Mouse (Mus musculus) ovary, postnatal 36 days (tissue): ENCODE results near the gene 4930539E08Rik.

ENCODE experiments used
- DNase-seq: peaks from one replicate; pipeline ENCODE4 v3.0.0; 2022; ENCODE audit warnings: low spot score, mixed read lengths

4930539E08Rik gene

GRCm38 (mm10) chr17:28930392-28931074, 15.4 kb upstream of the 4930539E08Rik start:
- DNase-seq, result peak; percentile 89

GRCm38 (mm10) chr17:28929369-28929768, 14.2 kb upstream of the 4930539E08Rik start:
- no peak for DNase-seq

DNA sequence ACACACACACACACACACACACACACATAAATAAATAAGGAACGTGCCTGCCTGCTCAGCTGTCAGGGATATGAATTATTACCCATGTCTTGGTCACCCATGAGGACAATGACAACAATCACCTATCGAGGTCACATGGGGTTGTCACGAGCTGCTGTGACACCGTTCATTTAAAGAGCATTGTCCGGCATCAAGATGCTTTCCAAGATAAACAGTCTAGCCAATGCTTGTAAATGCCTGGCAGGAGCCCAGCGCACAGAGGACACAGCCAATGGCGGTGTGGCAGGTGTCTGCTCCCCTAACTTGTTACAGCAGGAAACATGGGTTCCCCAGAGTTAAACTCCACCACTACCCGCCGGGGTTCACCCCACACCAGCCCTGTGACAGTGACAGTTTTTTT, 12.9 kb upstream of the 4930539E08Rik start:
- DNase-seq, result no peak

DNA sequence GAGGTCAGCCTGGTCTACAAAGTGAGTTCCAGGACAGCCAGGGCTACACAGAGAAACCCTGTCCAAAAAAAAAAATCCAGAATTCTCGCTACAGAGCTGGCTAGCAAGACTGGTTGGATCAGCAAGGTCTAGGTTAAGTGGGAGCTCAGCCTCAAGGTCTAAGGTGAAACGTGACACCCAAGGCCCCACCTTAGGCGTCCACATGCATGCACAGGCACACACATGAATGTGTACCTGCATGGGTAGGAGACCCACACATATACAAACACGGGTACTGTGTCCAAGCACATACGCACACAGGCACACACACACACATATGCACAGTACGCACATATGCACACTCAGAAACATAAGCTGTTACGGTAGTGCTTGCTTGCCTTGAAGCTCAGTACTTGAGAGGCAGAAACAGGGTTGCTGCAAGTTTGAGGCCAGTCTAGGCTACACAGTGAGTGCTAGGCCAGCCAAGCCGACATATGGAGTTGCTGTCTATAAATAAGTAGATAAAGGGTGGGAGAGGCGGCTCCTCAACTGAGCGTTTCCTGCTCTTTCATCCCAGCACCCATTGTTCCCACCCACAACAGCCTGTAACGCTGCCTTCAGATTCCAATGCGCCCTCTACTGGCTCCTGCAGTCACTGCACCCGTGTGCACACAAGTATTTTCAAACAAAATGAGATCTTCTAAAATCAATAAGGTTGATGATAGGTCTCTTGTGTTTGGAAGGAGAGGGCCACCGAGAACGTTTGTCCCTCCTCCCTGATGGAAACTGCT, 11.9 kb upstream of the 4930539E08Rik start:
- DNase-seq, result no peak

GRCm38 (mm10) chr17:28926380-28926779, 11.3 kb upstream of the 4930539E08Rik start:
- peak; percentile 73 for DNase-seq

DNA sequence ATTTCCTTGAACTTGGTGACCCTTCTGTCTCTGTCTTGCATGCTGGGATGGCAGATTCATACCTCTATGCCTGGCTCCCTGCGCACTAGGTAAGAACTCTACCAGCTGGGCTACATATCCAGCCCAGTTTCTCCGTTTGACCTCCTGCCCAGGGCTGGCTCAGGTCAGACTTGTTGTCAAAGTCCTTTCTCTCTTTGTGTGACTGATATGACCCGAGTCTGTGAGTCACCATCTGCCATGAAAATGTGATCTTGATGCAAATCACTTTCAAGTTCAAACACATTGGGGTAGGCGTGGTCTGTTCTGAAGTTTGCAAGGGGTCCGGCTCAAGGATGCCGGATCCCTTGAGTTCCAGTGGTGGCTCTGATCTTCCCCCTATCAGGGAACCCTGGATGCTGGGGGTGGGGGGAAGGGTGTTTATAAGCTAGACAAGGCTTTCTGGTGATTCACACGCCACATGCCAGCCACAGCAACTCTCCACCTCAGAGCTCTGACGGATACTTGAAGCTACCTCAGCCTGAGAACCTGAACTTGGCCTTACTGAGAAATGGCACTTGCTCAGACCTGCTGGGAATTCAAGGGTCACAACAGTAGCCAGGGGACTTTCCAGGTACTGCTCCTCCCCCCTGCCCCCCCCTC, 10.0 kb upstream of the 4930539E08Rik start:
- DNase-seq, result no peak

DNA sequence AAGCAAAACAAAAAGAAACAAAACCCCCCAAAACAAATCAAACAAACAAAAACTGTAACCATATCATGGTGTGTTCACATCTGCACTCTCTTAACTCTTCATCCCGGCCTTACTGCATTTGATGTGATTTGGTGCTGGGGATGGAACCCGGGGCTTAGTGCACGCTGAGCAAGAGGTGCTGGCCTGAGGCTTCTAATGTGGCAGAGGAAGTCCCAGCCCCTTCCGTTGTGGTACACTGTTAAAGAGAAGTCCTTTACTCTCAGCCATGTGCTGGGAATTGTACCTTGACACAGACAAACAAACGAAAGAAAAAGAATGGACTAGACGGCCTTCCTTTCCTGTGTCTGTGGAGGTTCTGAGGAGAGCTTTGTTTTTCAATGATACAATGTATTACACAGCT, 7.0 kb upstream of the 4930539E08Rik start:
- DNase-seq, result no peak

DNA sequence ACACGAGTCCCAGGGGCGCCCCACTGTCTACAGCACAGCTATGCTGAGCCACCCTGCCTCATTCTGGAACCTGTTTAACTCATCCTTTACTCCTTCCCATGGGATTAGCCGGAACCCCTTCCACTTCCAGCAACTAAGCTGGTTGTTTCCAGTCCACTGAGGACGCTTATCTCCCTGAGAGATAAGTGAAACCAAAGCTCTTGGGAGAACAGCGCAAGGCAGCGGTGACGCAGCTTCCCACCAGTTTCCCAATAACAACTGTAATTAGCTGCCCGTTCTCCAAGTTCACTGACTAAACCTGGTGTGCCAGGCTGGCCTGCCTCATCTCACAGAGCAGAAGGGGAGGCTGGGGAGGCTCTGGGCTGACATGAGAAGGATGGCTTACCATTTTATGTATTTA, 6.0 kb upstream of the 4930539E08Rik start:
- DNase-seq, result peak; percentile 37

GRCm38 (mm10) chr17:28916520-28916919, 1.4 kb upstream of the 4930539E08Rik start:
- DNase-seq, result no peak

DNA sequence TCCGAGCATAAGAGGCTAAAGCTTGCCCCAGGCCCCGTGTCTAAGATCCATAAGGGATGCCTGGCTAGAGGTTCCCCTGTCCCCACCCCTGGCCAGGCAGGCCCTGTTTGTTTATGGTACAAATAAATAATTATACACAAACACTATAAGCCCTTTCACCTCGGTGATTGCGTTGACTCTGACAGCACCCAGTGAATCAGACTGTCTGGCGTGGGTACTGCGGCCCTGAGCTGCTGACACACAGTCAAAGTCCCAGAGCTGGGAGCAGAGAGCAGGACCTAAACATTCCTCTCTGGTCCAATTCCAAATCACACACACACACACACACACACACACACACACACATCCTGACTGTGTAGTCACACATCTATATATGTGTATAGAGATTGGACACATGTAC, 1.2 kb downstream of the 4930539E08Rik start:
- no peak for DNase-seq

- DNase-seq, result no peak
Measured at GRCm38 (mm10) chr17:28913200-28913599, 1.9 kb downstream of the 4930539E08Rik start.

GRCm38 (mm10) chr17:28910139-28910538, 5.0 kb downstream of the 4930539E08Rik start:
- no peak for DNase-seq

- DNase-seq, result peak; percentile 60
Measured at GRCm38 (mm10) chr17:28909252-28909941, 5.7 kb downstream of the 4930539E08Rik start.

GRCm38 (mm10) chr17:28907959-28908358, 7.2 kb downstream of the 4930539E08Rik start:
- no peak for DNase-seq

DNA sequence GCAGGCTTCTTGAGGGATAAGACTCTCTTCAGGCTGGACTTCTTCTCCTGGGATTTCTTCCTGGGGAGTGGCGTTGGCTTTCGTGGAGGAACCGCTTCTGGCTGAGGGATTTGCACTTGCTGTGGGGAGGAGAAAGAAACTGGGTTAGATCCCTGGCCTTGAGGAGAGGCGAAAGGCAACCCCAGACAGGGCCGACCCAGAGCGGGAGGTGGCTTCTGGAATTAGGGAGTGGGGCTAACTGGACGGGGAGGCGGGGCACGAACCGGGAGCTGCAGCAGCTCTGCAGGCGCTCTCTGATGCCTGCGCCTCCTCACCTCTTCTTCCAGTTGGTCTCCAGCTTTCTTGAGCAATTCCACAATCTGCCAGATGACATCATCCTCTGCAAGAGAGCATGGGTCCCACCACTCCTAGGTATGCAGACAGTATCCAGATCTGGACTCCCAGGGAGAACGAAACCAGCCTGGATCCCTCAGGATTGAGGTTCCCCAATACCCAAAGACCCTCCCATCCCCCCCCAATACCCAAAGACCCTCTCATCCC, 9.7 kb downstream of the 4930539E08Rik start:
- no peak for DNase-seq

DNA sequence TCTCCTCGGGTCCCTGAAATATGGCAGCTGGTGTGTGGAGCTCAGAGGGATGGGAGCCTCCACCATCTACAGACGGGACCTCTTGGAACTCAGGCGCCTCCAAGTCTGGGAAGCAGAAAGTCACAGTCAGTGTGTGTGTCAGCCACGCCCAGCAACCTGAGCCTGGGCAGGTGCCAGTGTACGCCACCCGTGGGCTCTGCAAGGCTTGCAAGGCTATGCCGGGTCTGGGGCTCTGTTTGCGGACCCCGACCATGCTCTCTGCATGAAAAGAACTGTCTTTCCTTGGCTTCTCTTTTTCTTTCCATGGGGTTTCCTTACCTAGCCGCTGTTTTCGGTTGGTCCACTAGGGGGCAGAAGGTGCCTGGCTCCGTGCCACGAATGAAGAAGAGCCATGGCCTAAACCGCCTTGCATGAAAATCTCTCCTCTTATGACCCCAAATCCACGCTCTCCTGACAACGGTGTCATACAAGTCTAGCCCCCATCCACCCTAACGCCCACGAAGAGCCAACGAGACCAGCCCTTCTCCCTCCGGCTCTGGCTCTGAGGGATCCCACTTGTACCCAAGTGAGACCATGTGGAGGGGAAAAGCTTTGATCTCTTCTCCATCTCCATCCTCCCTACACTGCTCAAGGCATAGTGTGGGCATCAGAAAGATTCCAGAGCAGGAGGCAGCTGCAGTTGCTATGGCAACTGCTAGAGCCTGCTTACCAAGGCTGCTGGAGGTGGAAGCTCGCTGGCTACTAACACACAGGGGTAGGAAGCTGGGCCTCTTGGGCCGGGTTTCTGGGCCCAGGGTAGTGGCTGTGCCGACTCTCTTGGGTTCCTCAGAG, 10.4 kb downstream of the 4930539E08Rik start:
- DNase-seq, result peak; percentile 61

- no peak for DNase-seq
Measured at GRCm38 (mm10) chr17:28901559-28901958, 13.6 kb downstream of the 4930539E08Rik start.

GRCm38 (mm10) chr17:28899427-28899826, 15.7 kb downstream of the 4930539E08Rik start:
- DNase-seq, result no peak

GRCm38 (mm10) chr17:28898249-28898648, 16.9 kb downstream of the 4930539E08Rik start:
- no peak for DNase-seq

DNA sequence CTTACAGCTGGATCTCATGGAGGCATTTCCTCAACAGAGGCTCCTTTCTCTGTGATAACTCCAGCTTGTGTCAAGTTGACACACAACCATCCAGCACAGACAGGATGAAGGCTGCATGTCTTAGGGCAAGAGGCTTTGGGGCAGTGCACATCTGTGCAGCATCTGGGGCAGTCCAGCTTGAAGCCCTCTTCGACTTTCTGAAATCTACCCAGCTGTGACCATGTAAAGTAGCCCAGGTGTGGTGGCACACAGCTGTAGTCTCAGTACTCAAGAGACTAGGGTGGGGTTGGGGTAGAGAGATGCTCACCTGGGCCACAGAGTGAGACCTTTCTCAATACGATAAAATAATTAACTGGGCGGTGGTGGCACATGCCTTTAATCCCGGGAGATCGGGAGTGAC, 17.3 kb downstream of the 4930539E08Rik start:
- no peak for DNase-seq

- no peak for DNase-seq
Measured at GRCm38 (mm10) chr17:28896095-28896780, 18.9 kb downstream of the 4930539E08Rik start.
